Mouse (Mus musculus) liver, adult 2 months (tissue): Measurements from ENCODE around the gene Kcnn3. TPM values are rescaled to one million over a fixed set of nuclear protein-coding genes. Genes with fewer than 3 reads are reported as not detected.

Experiments used
- DNase-seq: peaks from one replicate; pipeline ENCODE4 v3.0.0-alpha.2; 2011; ENCODE audit warnings: low read depth, low spot score; ENCODE audit errors: extremely low read depth
- H3K27ac ChIP-seq: fragments of 200-500 bp; replicated peaks from 2 replicates; pipeline ENCODE4 v1.5.1; 2012; ENCODE audit warnings: low read depth, mild to moderate bottlenecking, control low read depth, inconsistent platforms, low read length; ENCODE audit not compliant: insufficient read depth
- H3K27me3 ChIP-seq: fragments of 200-500 bp; 2 replicates; pipeline ENCODE4 v1.6.1; 2012; ENCODE audit warnings: mild to moderate bottlenecking, moderate library complexity, low read length, inconsistent platforms; ENCODE audit not compliant: control insufficient read depth, insufficient read depth
- H3K36me3 ChIP-seq: fragments of 200-500 bp; 2 replicates; pipeline ENCODE4 v1.6.1; 2012; ENCODE audit warnings: low read length, inconsistent platforms; ENCODE audit not compliant: control insufficient read depth, insufficient read depth
- H3K4me1 ChIP-seq: fragments of 200-500 bp; 2 replicates; pipeline ENCODE4 v1.6.1; 2011; ENCODE audit warnings: low read length; ENCODE audit not compliant: control insufficient read depth, insufficient read depth
- H3K4me3 ChIP-seq: fragments of 200-500 bp; 2 replicates; pipeline ENCODE4 v1.5.1; 2011; ENCODE audit warnings: low read depth, mild to moderate bottlenecking, control low read depth, low read length, moderate library complexity; ENCODE audit not compliant: insufficient read depth
- H3K79me2 ChIP-seq: fragments of 200-500 bp; 2 replicates; pipeline ENCODE4 v1.6.1; 2012; ENCODE audit warnings: inconsistent platforms, mild to moderate bottlenecking, low read length, moderate library complexity; ENCODE audit not compliant: control insufficient read depth, insufficient read depth
- H3K9ac ChIP-seq: fragments of 200-500 bp; 2 replicates; pipeline ENCODE4 v1.6.1; 2012; ENCODE audit warnings: low read depth, mild to moderate bottlenecking, control low read depth, inconsistent platforms, low read length
- CTCF ChIP-seq: fragments of 200-500 bp; IDR thresholded peaks from 2 replicates; pipeline ENCODE4 v1.5.1; 2011; ENCODE audit warnings: low read depth, low read length, control low read depth
- POLR2A ChIP-seq: fragments of 200-500 bp; IDR thresholded peaks from 2 replicates; pipeline ENCODE4 v1.6.1; 2011; ENCODE audit warnings: low read length, control low read depth; ENCODE audit not compliant: insufficient read depth; ENCODE audit errors: extremely low read depth
- WGBS: fragments of 180-500 bp; shearing (Covaris S2); methylation state at CpG from one replicate; pipeline ENCODE4 v1.1.7; 2018; 5-methylcytosine and 5-hydroxymethylcytosine counted together
- polyA plus RNA-seq: library from polyadenylated mRNA; depleted of rRNA; stranded (reverse); fragments of >200 nt; gene quantifications from 2 replicates; pipeline ENCODE4 v1.2.3, GENCODE M21; 2012
- total RNA-seq: library from RNA; depleted of rRNA; stranded (reverse); fragments of >200 nt; gene quantifications from 2 replicates; pipeline ENCODE4 v1.2.3, GENCODE M21; 2014

The Kcnn3 gene
- total and polyA plus RNA-seq, 2 experiments, result under 0.01 to 0.06 TPM

GRCm38 (mm10) chr3:89558972-89559910 lies 39.3 kb downstream of the Kcnn3 start:
- no peak for DNase-seq
- Histone ChIP-seq H3K36me3 (no peaks in the 10 kb centered on the region), H3K27ac (no peak overlapping the region), H3K79me2 (no peaks in the 10 kb centered on the region), H3K27me3 (no peaks in the 10 kb centered on the region), H3K9ac (no peak overlapping the region), H3K4me3 (no peak overlapping the region), H3K4me1 (no peaks in the 10 kb centered on the region)
- TF ChIP-seq POLR2A (no peak), CTCF (no peak)
- WGBS, result 74% methylated on average over 15 of the region's 15 CpGs

- no peak overlapping the region for H3K4me3 ChIP-seq
- H3K27ac ChIP-seq, result no peak overlapping the region
- WGBS, result 86% methylated on average over 6 of the region's 6 CpGs
- no peaks in the 10 kb centered on the region for H3K27me3 ChIP-seq
- no peaks in the 10 kb centered on the region for H3K36me3 ChIP-seq
- H3K79me2 ChIP-seq, result no peaks in the 10 kb centered on the region
- DNase-seq, result no peak
- TF ChIP-seq CTCF (no peak), POLR2A (no peak)
- no peak overlapping the region for H3K9ac ChIP-seq
- H3K4me1 ChIP-seq, result no peaks in the 10 kb centered on the region
Observed at GRCm38 (mm10) chr3:89561386-89561785, 41.4 kb downstream of the Kcnn3 start.

- Histone ChIP-seq H3K27me3 (no peaks in the 10 kb centered on the region), H3K36me3 (no peaks in the 10 kb centered on the region), H3K9ac (no peak overlapping the region), H3K4me1 (no peaks in the 10 kb centered on the region), H3K27ac (no peak overlapping the region), H3K79me2 (no peaks in the 10 kb centered on the region), H3K4me3 (no peak overlapping the region)
- WGBS, result 83% methylated on average over 5 of the region's 5 CpGs
- DNase-seq, result no peak
- no peak for TF ChIP-seq POLR2A
Observed at GRCm38 (mm10) chr3:89565371-89565770, 45.4 kb downstream of the Kcnn3 start.

GRCm38 (mm10) chr3:89569058-89569457 lies 49.1 kb downstream of the Kcnn3 start:
- H3K27me3 ChIP-seq, result no peaks in the 10 kb centered on the region

GRCm38 (mm10) chr3:89569707-89570324 lies 49.9 kb downstream of the Kcnn3 start:
- no peak overlapping the region for H3K9ac ChIP-seq
- no peaks in the 10 kb centered on the region for H3K79me2 ChIP-seq
- WGBS, result 32% methylated on average over 7 of the region's 7 CpGs
- TF ChIP-seq CTCF, result no peak
- no peak for TF ChIP-seq POLR2A
- no peaks in the 10 kb centered on the region for H3K4me1 ChIP-seq
- no peak for DNase-seq
- H3K27ac ChIP-seq, result no peak overlapping the region
- H3K27me3 ChIP-seq, result no peaks in the 10 kb centered on the region
- H3K36me3 ChIP-seq, result no peaks in the 10 kb centered on the region
- H3K4me3 ChIP-seq, result no peak overlapping the region

More at GRCm38 (mm10) chr3:89569058-89569457, 49.1 kb downstream of the Kcnn3 start:
- no peak overlapping the region for H3K9ac ChIP-seq
- no peaks in the 10 kb centered on the region for H3K4me1 ChIP-seq
- no peak overlapping the region for H3K27ac ChIP-seq
- H3K36me3 ChIP-seq, result no peaks in the 10 kb centered on the region
- no peaks in the 10 kb centered on the region for H3K79me2 ChIP-seq
- WGBS, result 83% methylated on average over 1 of the region's 1 CpGs
- DNase-seq, result no peak
- H3K4me3 ChIP-seq, result no peak overlapping the region
- TF ChIP-seq CTCF (no peak), POLR2A (no peak)
